Mouse (Mus musculus): ENCODE measurements around the gene Dap3.

DNA sequence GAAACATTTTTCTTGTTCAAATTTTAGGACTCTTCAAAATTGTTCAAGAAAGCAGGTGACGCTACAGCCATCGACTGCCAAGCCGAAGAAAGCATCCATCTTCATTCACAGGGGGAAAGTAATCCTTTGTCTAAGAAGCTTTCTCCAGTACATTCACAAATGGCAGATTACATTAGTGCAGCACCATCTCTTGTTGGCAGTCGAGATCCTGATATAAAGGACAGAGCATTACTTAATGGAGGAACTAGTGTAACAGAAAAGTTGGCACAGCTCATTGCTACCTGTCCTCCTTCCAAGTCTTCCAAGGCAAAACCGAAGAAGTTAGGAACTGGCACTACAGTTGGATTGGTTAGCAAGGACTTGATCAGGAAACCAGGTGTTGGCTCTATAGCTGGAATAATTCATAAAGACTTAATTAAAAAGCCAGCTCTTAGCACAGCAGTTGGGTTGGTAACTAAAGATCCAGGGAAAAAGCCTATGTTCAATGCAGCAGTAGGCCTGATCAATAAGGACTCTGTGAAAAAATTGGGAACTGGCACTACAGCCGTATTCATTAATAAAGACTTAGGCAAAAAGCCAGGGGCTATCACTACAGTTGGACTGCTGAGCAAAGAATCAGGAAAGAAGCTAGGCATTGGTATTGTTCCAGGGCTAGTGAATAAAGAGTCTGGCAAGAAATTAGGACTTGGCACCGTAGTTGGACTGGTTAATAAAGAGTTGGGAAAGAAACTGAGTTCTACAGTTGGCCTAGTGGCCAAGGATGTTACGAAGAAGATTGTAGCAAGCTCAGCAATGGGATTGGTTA, 30.4 kb upstream of the Dap3 start:
- TF ChIP-seq CTCF (IDR thresholded peaks at IDR 0.05; ENCODE audit: extremely low read depth, insufficient read depth, insufficient read length, insufficient replicate concordance) = no peak
- TF ChIP-seq POLR2A (IDR thresholded peaks at IDR 0.05; ENCODE audit: low read depth, low read length) = no peak

All from spleen, adult 2 months (tissue).